Mouse (Mus musculus): ENCODE data around the gene Gm21190. TPM values are rescaled to one million over a fixed set of nuclear protein-coding genes. Genes with fewer than 3 reads are reported as not detected.

Gene Gm21190
- polyA plus RNA-seq (2021; fragmentation: Nextera tagmentation): not detected in 2 replicates
- long read RNA-seq, experiment 1: 0 reads
- long read RNA-seq, experiment 2: 0 reads

GRCm38 (mm10) chr5:15529122-15529521, at the start of gene Gm21190:
Gene Gm21190 (minus strand): TSS chr5:15529222.

GRCm38 (mm10) chr5:15577033-15577432, 48.0 kb upstream of the Gm21190 start, which contains the start of gene Gm21083:
Gene Gm21083 (plus strand): TSS chr5:15577333.

DNA sequence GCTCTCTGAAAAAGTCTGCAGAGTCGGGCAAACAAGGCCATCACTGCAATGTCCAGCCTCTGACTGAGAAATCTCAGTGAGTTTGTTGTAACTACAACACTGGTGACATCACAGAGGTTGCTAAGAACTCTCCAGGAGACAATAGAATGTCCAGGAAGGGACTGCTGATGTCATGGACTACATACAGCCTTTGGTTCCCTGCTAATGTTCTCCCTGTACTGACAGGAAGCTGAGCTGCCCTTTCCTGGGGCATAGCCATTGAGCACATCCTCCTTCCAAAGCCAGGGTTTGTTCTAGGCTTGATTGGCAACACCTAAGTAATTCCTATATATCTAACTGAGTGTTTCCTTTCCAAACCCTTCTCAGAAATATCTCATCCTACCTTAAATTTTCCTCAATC, 52.6 kb downstream of the Gm21190 start, which contains the start of gene Gm21149:
TSS of gene Gm21149 (minus strand) at position 101 of the 400 bp plus-strand sequence.

Other genes with a start within 250 kb of the Gm21190 start
- 0.33 and 0.60 TPM in 2 replicates for gene Gm21149, start 52.7 kb downstream of the Gm21190 start, polyA plus RNA-seq (2021; fragmentation: Nextera tagmentation)
- gene Gm21083, start 48.1 kb upstream of the Gm21190 start, polyA plus RNA-seq (2021; fragmentation: Nextera tagmentation): not detected in 2 replicates
- not detected in 2 replicates for gene Speer4d, start 89.8 kb upstream of the Gm21190 start, polyA plus RNA-seq (2021; fragmentation: Nextera tagmentation)
- gene 4930572O03Rik, start 127.8 kb upstream of the Gm21190 start, polyA plus RNA-seq (2021; fragmentation: Nextera tagmentation): not detected in 2 replicates
- gene Speer4c, start 185.0 kb upstream of the Gm21190 start, polyA plus RNA-seq (2021; fragmentation: Nextera tagmentation): not detected in 2 replicates